Mouse (Mus musculus) gastrocnemius, adult 8-10 months (tissue): ENCODE results near the gene Dennd2c. TPM values are rescaled to one million over a fixed set of nuclear protein-coding genes. Genes with fewer than 3 reads are reported as not detected.

ENCODE experiments used
- DNase-seq, 2 experiments: peaks; one replicate each; pipeline ENCODE4 v3.0.0; 2022; ENCODE audit warnings: low spot score in 2 of 2
- total RNA-seq, 4 experiments: library from RNA; stranded (reverse); gene quantifications; 2 replicates each; pipeline ENCODE4 v1.2.4; 2022

The Dennd2c gene
- total RNA-seq, 4 experiments from 2014 or later: 2.1 to 4.1 (median 3.0) TPM

DNA sequence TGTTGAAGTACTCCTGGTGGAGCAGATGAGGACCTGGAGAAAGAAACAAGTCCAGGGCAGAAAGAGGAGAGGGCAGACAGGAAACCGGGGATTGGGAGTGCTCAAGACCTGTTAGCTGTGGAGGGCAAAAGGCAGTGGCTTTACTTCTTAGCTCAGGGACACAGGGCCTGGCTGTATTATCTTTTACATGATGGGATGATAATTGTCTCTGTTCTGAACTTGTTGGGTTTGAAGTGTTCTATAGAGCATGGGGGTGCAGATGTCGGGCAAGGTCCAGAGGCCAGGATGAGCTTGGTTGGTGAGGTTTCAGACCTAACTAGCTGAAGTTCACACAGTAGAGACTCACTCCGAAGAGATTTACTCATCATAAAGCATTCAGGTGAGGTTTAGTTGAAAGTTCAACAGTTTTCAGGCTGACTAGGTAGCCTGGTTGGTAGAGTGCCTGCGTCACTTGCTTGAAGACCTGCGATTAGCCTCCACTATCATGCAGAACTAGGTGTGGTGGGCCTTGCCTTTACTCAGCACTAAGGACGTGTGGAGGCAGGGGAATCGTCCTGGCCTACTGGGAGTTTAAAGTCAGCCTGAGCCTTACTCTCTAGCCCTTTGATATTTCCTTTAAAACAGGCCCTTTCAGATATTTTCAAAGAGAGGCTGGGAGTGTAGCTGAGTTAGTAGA is 5.3 kb downstream of the Dennd2c start:
- DNase-seq: no peak

- DNase-seq: no peak
Measured at GRCm38 (mm10) chr3:103112216-103112615, 9.8 kb downstream of the Dennd2c start.

GRCm38 (mm10) chr3:103123636-103124035 is 21.2 kb downstream of the Dennd2c start:
- DNase-seq: no peak

DNA sequence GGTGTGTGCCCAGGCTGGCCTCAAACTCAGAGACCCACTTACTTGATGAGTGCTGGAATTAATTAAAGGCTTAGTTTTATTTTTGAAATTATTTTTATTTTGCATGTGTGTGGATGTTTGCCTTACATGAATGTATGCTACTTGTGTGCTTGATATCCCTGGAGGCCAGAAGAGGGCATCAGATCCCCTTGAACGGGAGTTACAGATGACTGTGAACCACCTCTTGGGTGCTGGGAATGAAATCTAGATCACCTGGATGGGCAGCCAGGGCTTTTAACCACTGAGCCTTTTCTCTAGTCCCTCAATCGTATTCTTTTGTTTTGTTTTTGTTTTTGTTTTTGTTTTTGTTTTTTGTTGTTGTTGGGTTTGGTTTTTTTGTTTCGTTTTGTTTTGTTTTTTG is 23.7 kb downstream of the Dennd2c start:
- DNase-seq: no peak

- DNase-seq: no peak
Measured at GRCm38 (mm10) chr3:103127177-103127576, 24.8 kb downstream of the Dennd2c start.

- DNase-seq: no peak
Measured at GRCm38 (mm10) chr3:103127721-103128120, 25.3 kb downstream of the Dennd2c start.

DNA sequence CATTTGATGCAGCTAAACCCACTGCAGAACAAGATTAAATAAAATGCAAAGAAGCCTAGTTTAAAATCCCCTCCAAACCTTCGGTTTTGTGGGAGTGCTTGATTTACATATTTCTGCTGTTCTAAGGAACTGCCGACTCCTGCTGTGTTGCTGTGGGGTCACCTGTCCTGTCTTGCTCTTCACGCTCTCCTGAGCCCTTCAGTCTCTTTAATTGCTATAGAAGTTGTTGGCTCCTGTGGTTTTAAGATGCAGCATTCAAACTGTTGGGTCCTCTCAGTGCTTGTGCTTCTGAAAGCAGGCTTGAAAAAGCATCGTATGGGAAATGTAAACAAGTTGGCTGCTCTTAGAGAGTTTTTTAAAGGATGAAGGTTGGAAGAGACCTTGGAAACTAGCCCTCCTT is 25.8 kb downstream of the Dennd2c start:
- no peak for DNase-seq

DNA sequence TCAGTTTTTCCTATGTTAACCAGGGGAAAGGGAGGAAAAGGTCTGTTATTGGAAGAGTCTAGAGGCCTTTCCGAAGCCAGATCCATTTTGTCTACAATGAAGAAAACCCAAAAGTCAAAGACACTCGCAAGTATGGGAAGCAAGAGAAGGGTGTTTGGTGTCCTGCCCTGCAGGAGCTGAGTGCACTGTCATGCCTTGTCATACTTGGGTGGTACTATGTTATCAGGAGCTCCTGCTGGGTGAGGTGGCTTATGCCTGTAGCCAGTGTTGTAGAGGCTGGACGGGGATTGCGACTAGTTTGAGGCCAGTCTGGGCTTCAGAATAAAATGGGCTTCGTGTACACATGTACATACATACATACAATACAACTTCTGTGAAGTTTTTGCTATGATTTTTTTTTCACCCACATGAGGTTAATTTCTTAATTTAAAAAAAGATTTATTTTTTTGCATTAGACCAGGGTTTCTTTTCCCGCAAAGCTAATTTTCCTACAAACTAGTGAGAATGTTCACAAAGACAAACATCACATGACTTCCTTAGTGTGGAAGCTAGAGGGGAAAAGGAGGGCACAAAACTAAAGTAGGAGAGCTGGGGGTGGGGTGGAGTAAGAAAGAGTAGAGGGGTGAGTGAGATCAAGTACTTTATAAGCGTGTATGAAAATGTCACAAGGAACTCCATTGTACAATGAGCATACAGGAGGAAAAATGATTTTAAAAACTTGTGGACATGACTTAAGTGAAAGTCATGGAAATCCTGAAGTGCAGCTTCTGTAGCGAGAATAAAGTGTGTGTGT is 27.2 kb downstream of the Dennd2c start:
- DNase-seq: no peak

DNA sequence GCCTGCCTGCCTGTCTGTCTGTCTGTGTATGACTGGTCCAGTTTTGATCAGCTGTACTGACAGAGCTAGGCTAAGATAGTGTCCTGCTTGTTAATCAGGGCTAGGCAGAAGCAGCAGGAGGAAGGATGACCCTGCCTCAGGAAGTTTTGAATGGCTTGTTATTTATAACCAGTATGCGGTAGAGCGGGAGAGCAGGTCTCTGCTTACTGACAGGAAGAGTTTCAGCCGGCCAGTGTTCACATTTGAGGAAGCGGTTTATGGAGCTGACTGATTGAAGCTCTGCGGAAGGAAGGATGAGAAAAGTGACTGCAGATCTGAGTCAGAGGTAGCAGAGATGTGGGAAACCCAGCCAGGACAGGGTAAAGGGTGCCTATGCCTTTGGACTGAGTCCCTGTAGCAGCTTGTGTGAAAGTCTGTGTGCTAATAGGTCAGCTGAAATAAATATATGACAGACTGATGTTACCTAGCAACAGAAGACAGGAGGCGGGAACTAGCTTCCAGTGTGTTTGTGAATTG is 27.9 kb downstream of the Dennd2c start:
- no peak for DNase-seq

DNA sequence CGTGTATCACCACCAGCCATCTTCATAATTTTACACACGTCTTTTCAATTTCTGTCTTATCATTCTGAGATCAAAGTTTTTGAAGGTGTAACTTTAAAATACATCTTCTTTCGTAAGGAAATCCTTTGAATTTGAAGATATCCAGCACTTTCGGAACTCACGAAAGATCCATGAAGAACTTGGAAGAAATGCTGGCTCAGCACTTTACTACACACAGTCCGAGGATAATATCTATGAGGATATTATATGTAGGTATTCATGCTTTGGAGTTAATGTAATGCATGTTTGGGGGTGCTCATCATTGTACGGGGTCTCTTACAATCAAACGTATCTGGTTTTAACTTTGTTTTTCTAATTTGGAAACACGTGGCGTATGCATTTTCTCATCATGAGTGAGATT is 30.7 kb downstream of the Dennd2c start:
- DNase-seq: no peak

GRCm38 (mm10) chr3:103136414-103137077 is 34.1 kb downstream of the Dennd2c start:
- no peak for DNase-seq

GRCm38 (mm10) chr3:103139047-103139446 is 36.6 kb downstream of the Dennd2c start:
- DNase-seq: no peak

DNA sequence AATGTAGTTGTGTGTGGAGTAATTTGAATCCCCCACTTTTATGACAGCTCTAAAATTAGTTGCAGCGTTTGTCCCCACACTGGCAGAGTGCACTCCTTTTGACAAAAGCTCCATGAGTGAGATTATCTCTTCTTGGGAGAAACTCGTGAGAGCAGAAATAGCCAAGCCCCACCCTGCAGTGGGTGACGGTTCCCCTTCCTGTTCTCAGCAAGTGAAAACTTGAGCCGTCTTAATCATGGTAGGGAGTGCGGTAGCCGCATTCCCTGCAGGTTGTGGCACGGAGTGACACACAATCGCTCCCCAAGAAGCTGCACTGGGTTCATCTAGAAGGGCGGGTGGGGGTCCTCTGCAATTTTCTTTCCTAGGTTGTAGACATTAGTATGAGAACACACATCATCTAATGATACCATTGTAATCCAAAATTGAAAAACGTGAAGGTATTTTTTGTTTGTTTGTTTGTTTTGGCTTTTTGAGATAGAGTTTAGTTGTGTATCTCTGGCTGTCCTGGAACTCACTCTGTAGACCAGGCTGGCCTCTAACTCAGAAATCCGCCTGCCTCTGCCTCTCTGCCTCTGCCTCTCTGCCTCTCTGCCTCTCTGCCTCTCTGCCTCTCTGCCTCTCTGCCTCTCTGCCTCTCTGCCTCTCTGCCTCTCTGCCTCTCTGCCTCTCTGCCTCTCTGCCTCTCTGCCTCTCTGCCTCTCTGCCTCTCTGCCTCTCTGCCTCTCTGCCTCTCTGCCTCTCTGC is 37.9 kb downstream of the Dennd2c start:
- DNase-seq: peak; percentile 7 to 14

DNA sequence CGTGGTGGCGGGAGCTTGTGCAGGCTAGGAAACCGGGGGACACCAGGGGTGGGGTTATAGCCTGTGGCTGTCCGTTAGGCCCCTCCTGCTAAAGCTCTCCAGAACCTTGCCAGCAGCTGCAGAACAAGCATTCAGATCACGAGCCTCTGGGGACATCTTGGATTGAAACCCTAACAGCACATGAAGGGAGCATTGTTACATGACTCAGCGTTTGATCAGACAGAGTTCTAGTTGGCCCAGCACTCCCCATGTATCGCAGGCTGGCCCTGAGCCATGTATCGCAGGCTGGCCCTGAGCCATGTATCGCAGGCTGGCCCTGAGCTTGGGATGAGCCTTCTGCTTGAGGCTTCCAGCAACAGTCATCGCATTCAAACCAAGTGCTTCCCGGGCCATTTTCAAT is 38.9 kb downstream of the Dennd2c start:
- DNase-seq: peak; percentile 11 to 17

DNA sequence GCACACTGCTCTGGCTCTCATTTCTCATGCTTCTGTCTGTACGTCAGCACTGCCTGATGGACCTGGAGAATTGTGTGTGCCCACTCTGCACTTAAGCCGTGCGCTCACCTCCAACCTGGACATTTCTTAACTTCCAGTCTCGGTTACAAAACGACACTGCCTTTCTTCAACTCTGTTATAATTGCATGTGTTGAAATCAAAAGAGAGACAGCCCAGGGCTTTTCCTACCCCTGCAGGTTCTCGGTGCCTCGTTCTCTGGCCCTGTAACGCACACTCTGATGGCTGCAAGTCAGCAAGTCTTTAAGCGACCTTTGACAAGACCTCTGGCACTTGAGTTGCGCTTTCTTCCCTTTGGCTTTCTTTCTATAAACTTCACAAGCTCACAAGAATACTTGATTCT is 40.0 kb downstream of the Dennd2c start:
- no peak for DNase-seq

- no peak for DNase-seq
Measured at GRCm38 (mm10) chr3:103145336-103145735, 42.9 kb downstream of the Dennd2c start.

- no peak for DNase-seq
Measured at GRCm38 (mm10) chr3:103145791-103146190, 43.4 kb downstream of the Dennd2c start.

DNA sequence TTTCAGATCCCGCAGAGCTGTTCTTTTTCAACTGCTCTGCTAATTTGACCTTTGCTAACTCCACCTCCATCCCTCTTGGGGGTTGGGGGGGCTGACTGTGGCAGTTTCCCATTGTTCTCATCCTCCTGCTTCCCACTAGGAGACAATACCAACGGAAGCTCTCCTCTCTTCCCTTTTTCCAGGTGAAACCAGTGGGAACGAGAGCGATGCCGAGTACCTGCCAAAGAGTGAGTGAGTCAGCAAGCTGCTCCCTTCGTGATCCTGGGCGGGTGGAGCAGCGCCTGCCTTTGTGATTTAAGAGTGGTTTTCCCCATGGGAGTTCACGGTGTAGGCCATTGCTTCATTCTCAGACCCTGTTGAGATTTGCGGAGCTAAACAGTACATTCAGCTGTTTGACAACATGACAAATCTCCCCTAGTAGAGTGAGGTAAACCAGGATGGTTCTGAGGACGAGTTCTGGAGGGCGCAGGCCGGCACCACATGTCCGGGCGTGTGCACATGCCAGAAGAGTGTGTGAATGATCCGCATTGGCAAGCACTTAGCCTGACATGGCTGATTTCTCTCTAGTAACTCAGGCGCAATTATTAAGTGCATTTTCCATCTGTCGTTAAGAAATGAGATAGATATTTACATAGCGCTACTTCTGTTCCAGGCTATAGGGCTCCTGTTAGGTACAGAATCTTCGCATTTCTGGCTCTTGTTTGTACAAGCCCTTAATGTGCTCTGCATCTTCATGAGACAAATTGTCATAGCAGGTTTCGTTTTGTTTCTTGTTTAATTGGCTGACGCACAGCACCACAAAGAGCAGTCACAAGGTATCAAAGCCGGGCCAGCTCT is 44.1 kb downstream of the Dennd2c start:
- DNase-seq: no peak

GRCm38 (mm10) chr3:103147775-103148174 is 45.4 kb downstream of the Dennd2c start:
- DNase-seq: no peak

- no peak for DNase-seq
Measured at GRCm38 (mm10) chr3:103148941-103149340, 46.5 kb downstream of the Dennd2c start.

- no peak for DNase-seq
Measured at GRCm38 (mm10) chr3:103153761-103154160, 51.4 kb downstream of the Dennd2c start.
